Mouse (Mus musculus): ENCODE measurements around the gene Ppp1r14d. TPM values are rescaled to one million over a fixed set of nuclear protein-coding genes. Genes with fewer than 3 reads are reported as not detected.

Ppp1r14d gene
- polyA plus RNA-seq, 1 experiment from 2014 or later, result not detected

Other genes starting within 250 kb of the Ppp1r14d start
- gene Ccdc32, start 200.5 kb downstream of the Ppp1r14d start, polyA plus RNA-seq (2016; fragmentation: Nextera tagmentation; extraction: Ambion mirVana), result 26.1 and 28.2 TPM in 2 replicates
- gene Rpusd2, start 195.1 kb downstream of the Ppp1r14d start, polyA plus RNA-seq (2016; fragmentation: Nextera tagmentation; extraction: Ambion mirVana), result 7.4 and 7.5 TPM in 2 replicates
- 60.3 and 61.9 TPM in 2 replicates for gene Knl1, start 182.8 kb downstream of the Ppp1r14d start, polyA plus RNA-seq (2016; fragmentation: Nextera tagmentation; extraction: Ambion mirVana)
- gene Rad51, start 117.1 kb downstream of the Ppp1r14d start, polyA plus RNA-seq (2016; fragmentation: Nextera tagmentation; extraction: Ambion mirVana), result 46.3 and 51.3 TPM in 2 replicates
- gene Rmdn3, start 72.9 kb downstream of the Ppp1r14d start, polyA plus RNA-seq (2016; fragmentation: Nextera tagmentation; extraction: Ambion mirVana), result 43.8 and 47.5 TPM in 2 replicates
- gene Gchfr, start 62.1 kb downstream of the Ppp1r14d start, polyA plus RNA-seq (2016; fragmentation: Nextera tagmentation; extraction: Ambion mirVana), result 2.7 and 3.3 TPM in 2 replicates
- 0.85 and 1.2 TPM in 2 replicates for gene Gm14137, start 55.4 kb downstream of the Ppp1r14d start, polyA plus RNA-seq (2016; fragmentation: Nextera tagmentation; extraction: Ambion mirVana)
- 44.9 and 53.6 TPM in 2 replicates for gene Zfyve19, start 21.3 kb downstream of the Ppp1r14d start, polyA plus RNA-seq (2016; fragmentation: Nextera tagmentation; extraction: Ambion mirVana)
- gene Dnajc17, start 21.1 kb downstream of the Ppp1r14d start, polyA plus RNA-seq (2016; fragmentation: Nextera tagmentation; extraction: Ambion mirVana), result 24.7 and 26.8 TPM in 2 replicates
- 0.98 and 1.5 TPM in 2 replicates for gene Spint1, start 7.5 kb upstream of the Ppp1r14d start, polyA plus RNA-seq (2016; fragmentation: Nextera tagmentation; extraction: Ambion mirVana)
- 3.9 and 4.7 TPM in 2 replicates for gene Rhov, start 41.4 kb upstream of the Ppp1r14d start, polyA plus RNA-seq (2016; fragmentation: Nextera tagmentation; extraction: Ambion mirVana)
- 25.9 and 26.9 TPM in 2 replicates for gene Vps18, start 58.8 kb upstream of the Ppp1r14d start, polyA plus RNA-seq (2016; fragmentation: Nextera tagmentation; extraction: Ambion mirVana)
- 4.4 and 5.0 TPM in 2 replicates for gene Dll4, start 95.9 kb upstream of the Ppp1r14d start, polyA plus RNA-seq (2016; fragmentation: Nextera tagmentation; extraction: Ambion mirVana)
- 0.88 and 1.1 TPM in 2 replicates for gene Chac1, start 121.3 kb upstream of the Ppp1r14d start, polyA plus RNA-seq (2016; fragmentation: Nextera tagmentation; extraction: Ambion mirVana)
- gene Ino80, start 247.8 kb upstream of the Ppp1r14d start, polyA plus RNA-seq (2016; fragmentation: Nextera tagmentation; extraction: Ambion mirVana), result 4.5 and 5.1 TPM in 2 replicates

Data from midbrain, embryonic 12.5 days (tissue).